17 mouse cellular contexts compared by ENCODE assay signal in genomic region chr11:48464036-48464435, GRCm38 (mm10).
DNase-seq lines count a peak whose midpoint lies in the region; ATAC-seq lines count a peak whose summit lies in the region.
"Had no signal": no experiment of that assay in that cellular context is flagged by ENCODE, and none has a peak within 500 bp of the region (broad histone marks: within the 10 kb centered on the region; RNA-seq: fewer than 3 reads in every experiment).

No protein-coding gene starts in this region.

- no peaks in the 10 kb centered on the region for H3K36me3 ChIP-seq in heart, embryonic 10.5 days
- no peaks in the 10 kb centered on the region for H3K36me3 ChIP-seq in limb, embryonic 13.5 days
- no peaks in the 10 kb centered on the region for H3K36me3 ChIP-seq in limb, embryonic 10.5 days
- H3K36me3 ChIP-seq: hindbrain, embryonic 15.5 days; limb, embryonic 15.5 days; midbrain, embryonic 12.5 days had no signal

- H3K27ac ChIP-seq in heart, embryonic 10.5 days, result no peak overlapping the region
- no peak overlapping the region; the same call in 1 of the 2 replicates for H3K27ac ChIP-seq in limb, embryonic 13.5 days
- H3K27ac ChIP-seq in limb, embryonic 10.5 days, result no peak overlapping the region
- H3K27ac ChIP-seq: hindbrain, embryonic 15.5 days; limb, embryonic 15.5 days; midbrain, embryonic 12.5 days had no signal

- H3K9ac ChIP-seq in limb, embryonic 13.5 days, result no peak overlapping the region; the same call in 1 of the 2 replicates
- H3K9ac ChIP-seq: hindbrain, embryonic 15.5 days; limb, embryonic 15.5 days; midbrain, embryonic 12.5 days had no signal

- no peaks in the 10 kb centered on the region for H3K4me1 ChIP-seq in heart, embryonic 10.5 days
- H3K4me1 ChIP-seq in limb, embryonic 13.5 days, result peaks cover 5% of the 10 kb centered on the region; the same call in 1 of the 2 replicates
- no peaks in the 10 kb centered on the region for H3K4me1 ChIP-seq in limb, embryonic 10.5 days
- H3K4me1 ChIP-seq: hindbrain, embryonic 15.5 days; midbrain, embryonic 12.5 days had no signal

- no peaks in the 10 kb centered on the region for H3K9me3 ChIP-seq in heart, embryonic 10.5 days
- no peaks in the 10 kb centered on the region for H3K9me3 ChIP-seq in limb, embryonic 13.5 days
- H3K9me3 ChIP-seq in limb, embryonic 10.5 days (replicated peaks), result no peaks in the 10 kb centered on the region
- H3K9me3 ChIP-seq: hindbrain, embryonic 15.5 days; limb, embryonic 15.5 days; midbrain, embryonic 12.5 days had no signal

- intact Hi-C loops in heart, postnatal 36 days (cut with DNase I), result no loop called here

- ATAC-seq in limb, embryonic 13.5 days (ENCODE audit: low FRiP score, low read depth), result peak; percentile 48; the same call in 1 of the 2 replicates
- ATAC-seq: forebrain, embryonic 14.5 days; intestine, embryonic 16.5 days had no signal

- H3K4me3 ChIP-seq in heart, embryonic 10.5 days, result no peak overlapping the region
- no peak overlapping the region for H3K4me3 ChIP-seq in limb, embryonic 13.5 days
- no peak overlapping the region for H3K4me3 ChIP-seq in limb, embryonic 10.5 days
- H3K4me3 ChIP-seq: erythroblast, embryonic 14.5 days; hindbrain, embryonic 15.5 days; limb, embryonic 15.5 days; midbrain, embryonic 12.5 days had no signal

- peak; percentile 30 to 57 for DNase-seq in heart, adult 18-20 months
- no peak for DNase-seq in heart, embryonic 10.5 days (ENCODE audit: low spot score)
- DNase-seq in limb, embryonic 10.5 days (ENCODE audit: low spot score), result no peak
- DNase-seq in heart, adult 9 months (ENCODE audit: low spot score in 2 of 2), result peak; percentile 7 to 54
- peak; percentile 8 to 17 for DNase-seq in heart, postnatal 36 days
- no peak for DNase-seq in cerebellum, postnatal 10 days
- no peak for DNase-seq in right cerebral cortex, postnatal 36 days (ENCODE audit: low spot score in 2 of 2)
- DNase-seq: cerebellum, adult 2 months; gastrocnemius, postnatal 10 days; thymus, adult 2 months had no signal

- 71% methylated on average over 4 of the region's 4 CpGs for WGBS in heart, embryonic 10.5 days
- WGBS in limb, embryonic 13.5 days, result 31% methylated on average over 4 of the region's 4 CpGs
- WGBS in limb, embryonic 10.5 days, result 84% methylated on average over 4 of the region's 4 CpGs

- no peak overlapping the region for H3K4me2 ChIP-seq in limb, embryonic 13.5 days (replicated peaks)
- H3K4me2 ChIP-seq: hindbrain, embryonic 15.5 days; limb, embryonic 15.5 days; midbrain, embryonic 12.5 days had no signal

- H3K27me3 ChIP-seq in heart, embryonic 10.5 days (ENCODE audit: insufficient read depth, poor library complexity, severe bottlenecking), result no peaks in the 10 kb centered on the region
- H3K27me3 ChIP-seq in limb, embryonic 13.5 days, result no peaks in the 10 kb centered on the region
- H3K27me3 ChIP-seq in limb, embryonic 10.5 days (ENCODE audit: low read depth, poor library complexity, severe bottlenecking), result no peaks in the 10 kb centered on the region
- H3K27me3 ChIP-seq: hindbrain, embryonic 15.5 days; limb, embryonic 15.5 days; midbrain, embryonic 12.5 days had no signal

Comparison
In these comparisons a context has a peak if more than half of its experiments do, and no peak if none do; other contexts are left out.
1. DNase-seq: peak in heart, adult 18-20 months (2 of 2), heart, adult 9 months (2 of 2) and heart, postnatal 36 days (2 of 2); none in heart, embryonic 10.5 days (single experiment), limb, embryonic 10.5 days (single experiment), cerebellum, postnatal 10 days (0 of 2) and right cerebral cortex, postnatal 36 days (0 of 2).